Mouse (Mus musculus): ENCODE data around the gene Cuedc1. TPM values are rescaled to one million over a fixed set of nuclear protein-coding genes. Genes with fewer than 3 reads are reported as not detected.

Gene Cuedc1
- polyA plus RNA-seq, 1 experiment from 2014 or later = 18.2 TPM

- no peak for ATAC-seq (ENCODE audit: insufficient read depth, low FRiP score, low TSS enrichment)
- no peaks in the 10 kb centered on the region for H3K27me3 ChIP-seq (ENCODE audit: control insufficient read depth, insufficient read depth, low read length)
- no peaks in the 10 kb centered on the region for H3K36me3 ChIP-seq (ENCODE audit: control insufficient read depth, insufficient read depth, low read length)
- peak overlapping the region; percentile 4; the same call in 1 of the 2 replicates for H3K27ac ChIP-seq (ENCODE audit: low read depth, low read length)
- H3K4me3 ChIP-seq (ENCODE audit: low read depth, low read length) = no peak overlapping the region
- DNase-seq (ENCODE audit: low spot score) = no peak
- 91% methylated on average over 7 of the region's 7 CpGs for WGBS
- H3K4me2 ChIP-seq (ENCODE audit: low read depth) = no peak overlapping the region
- no peak overlapping the region for H3K9ac ChIP-seq (ENCODE audit: low read length)
- H3K9me3 ChIP-seq (ENCODE audit: control insufficient read depth, low read length) = no peaks in the 10 kb centered on the region
- peaks cover 43% of the 10 kb centered on the region for H3K4me1 ChIP-seq (ENCODE audit: control insufficient read depth, insufficient read depth, low read length)
Measured at GRCm38 (mm10) chr11:88164213-88164723, 66.4 kb downstream of the Cuedc1 start.

- WGBS = 57% methylated on average over 15 of the region's 15 CpGs
- DNase-seq (ENCODE audit: low spot score) (no peak), ATAC-seq (ENCODE audit: insufficient read depth, low FRiP score, low TSS enrichment) (no peak)
- Histone ChIP-seq H3K4me3 (ENCODE audit: low read depth, low read length) (no peak overlapping the region), H3K4me1 (ENCODE audit: control insufficient read depth, insufficient read depth, low read length) (peaks cover 44% of the 10 kb centered on the region), H3K36me3 (ENCODE audit: control insufficient read depth, insufficient read depth, low read length) (no peaks in the 10 kb centered on the region), H3K9me3 (ENCODE audit: control insufficient read depth, low read length) (no peaks in the 10 kb centered on the region), H3K9ac (ENCODE audit: low read length) (0 out of 2 replicates have a peak overlapping the region, but pooled peaks have one; percentile 3), H3K27ac (ENCODE audit: low read depth, low read length) (peak overlapping the region; percentile 4; the same call in 1 of the 2 replicates), H3K27me3 (ENCODE audit: control insufficient read depth, insufficient read depth, low read length) (peaks cover 2% of the 10 kb centered on the region; the same call in 1 of the 2 replicates), H3K4me2 (ENCODE audit: low read depth) (no peak overlapping the region)
Measured at GRCm38 (mm10) chr11:88164801-88165377, 67.0 kb downstream of the Cuedc1 start.

- H3K9ac ChIP-seq (ENCODE audit: low read length) = no peak overlapping the region
Measured at GRCm38 (mm10) chr11:88165683-88166364, 68.0 kb downstream of the Cuedc1 start.

GRCm38 (mm10) chr11:88166471-88166870 is 68.6 kb downstream of the Cuedc1 start:
- no peak for DNase-seq (ENCODE audit: low spot score)
- Histone ChIP-seq H3K4me2 (ENCODE audit: low read depth) (no peak overlapping the region), H3K4me3 (ENCODE audit: low read depth, low read length) (no peak overlapping the region), H3K27me3 (ENCODE audit: control insufficient read depth, insufficient read depth, low read length) (peaks cover 5% of the 10 kb centered on the region; the same call in 1 of the 2 replicates), H3K9ac (ENCODE audit: low read length) (no peak overlapping the region), H3K36me3 (ENCODE audit: control insufficient read depth, insufficient read depth, low read length) (no peaks in the 10 kb centered on the region), H3K4me1 (ENCODE audit: control insufficient read depth, insufficient read depth, low read length) (peaks cover 32% of the 10 kb centered on the region), H3K9me3 (ENCODE audit: control insufficient read depth, low read length) (no peaks in the 10 kb centered on the region), H3K27ac (ENCODE audit: low read depth, low read length) (no peak overlapping the region)
- 86% methylated on average over 7 of the region's 7 CpGs for WGBS
- no peak for ATAC-seq (ENCODE audit: insufficient read depth, low FRiP score, low TSS enrichment)

More at GRCm38 (mm10) chr11:88165683-88166364, 68.0 kb downstream of the Cuedc1 start:
- DNase-seq (ENCODE audit: low spot score) (no peak), ATAC-seq (ENCODE audit: insufficient read depth, low FRiP score, low TSS enrichment) (no peak)
- Histone ChIP-seq H3K9me3 (ENCODE audit: control insufficient read depth, low read length) (no peaks in the 10 kb centered on the region), H3K27ac (ENCODE audit: low read depth, low read length) (0 out of 2 replicates have a peak overlapping the region, but pooled peaks have one; percentile 20), H3K27me3 (ENCODE audit: control insufficient read depth, insufficient read depth, low read length) (peaks cover 5% of the 10 kb centered on the region; the same call in 1 of the 2 replicates), H3K4me3 (ENCODE audit: low read depth, low read length) (no peak overlapping the region), H3K4me2 (ENCODE audit: low read depth) (no peak overlapping the region), H3K4me1 (ENCODE audit: control insufficient read depth, insufficient read depth, low read length) (peaks cover 35% of the 10 kb centered on the region), H3K36me3 (ENCODE audit: control insufficient read depth, insufficient read depth, low read length) (no peaks in the 10 kb centered on the region)
- 74% methylated on average over 10 of the region's 10 CpGs for WGBS

GRCm38 (mm10) chr11:88168611-88169010 is 70.8 kb downstream of the Cuedc1 start:
- DNase-seq (ENCODE audit: low spot score) (peak; percentile 48), ATAC-seq (ENCODE audit: insufficient read depth, low FRiP score, low TSS enrichment) (no peak)
- no peak overlapping the region for H3K27ac ChIP-seq (ENCODE audit: low read depth, low read length)
- H3K36me3 ChIP-seq (ENCODE audit: control insufficient read depth, insufficient read depth, low read length) = no peaks in the 10 kb centered on the region
- H3K4me1 ChIP-seq (ENCODE audit: control insufficient read depth, insufficient read depth, low read length) = peaks cover 38% of the 10 kb centered on the region
- no peak overlapping the region for H3K4me2 ChIP-seq (ENCODE audit: low read depth)
- H3K9me3 ChIP-seq (ENCODE audit: control insufficient read depth, low read length) = no peaks in the 10 kb centered on the region
- 34% methylated on average over 3 of the region's 3 CpGs for WGBS
- H3K27me3 ChIP-seq (ENCODE audit: control insufficient read depth, insufficient read depth, low read length) = peaks cover 5% of the 10 kb centered on the region; the same call in 1 of the 2 replicates
- H3K9ac ChIP-seq (ENCODE audit: low read length) = no peak overlapping the region
- no peak overlapping the region for H3K4me3 ChIP-seq (ENCODE audit: low read depth, low read length)

GRCm38 (mm10) chr11:88169531-88170040 is 71.7 kb downstream of the Cuedc1 start:
- WGBS = 17% methylated on average over 32 of the region's 32 CpGs
- ATAC-seq (ENCODE audit: insufficient read depth, low FRiP score, low TSS enrichment) (no peak), DNase-seq (ENCODE audit: low spot score) (no peak)
- no peaks in the 10 kb centered on the region for H3K36me3 ChIP-seq (ENCODE audit: control insufficient read depth, insufficient read depth, low read length)
- H3K4me1 ChIP-seq (ENCODE audit: control insufficient read depth, insufficient read depth, low read length) = peaks cover 41% of the 10 kb centered on the region
- no peaks in the 10 kb centered on the region for H3K9me3 ChIP-seq (ENCODE audit: control insufficient read depth, low read length)
- H3K4me3 ChIP-seq (ENCODE audit: low read depth, low read length) = peak overlapping the region; percentile 2; the same call in 1 of the 2 replicates
- no peak overlapping the region for H3K27ac ChIP-seq (ENCODE audit: low read depth, low read length)
- no peak overlapping the region for H3K4me2 ChIP-seq (ENCODE audit: low read depth)
- H3K27me3 ChIP-seq (ENCODE audit: control insufficient read depth, insufficient read depth, low read length) = peaks cover 5% of the 10 kb centered on the region; the same call in 1 of the 2 replicates
- H3K9ac ChIP-seq (ENCODE audit: low read length) = no peak overlapping the region

- Histone ChIP-seq H3K4me3 (ENCODE audit: low read depth, low read length) (no peak overlapping the region), H3K27ac (ENCODE audit: low read depth, low read length) (no peak overlapping the region), H3K27me3 (ENCODE audit: control insufficient read depth, insufficient read depth, low read length) (peaks cover 5% of the 10 kb centered on the region; the same call in 1 of the 2 replicates), H3K9me3 (ENCODE audit: control insufficient read depth, low read length) (no peaks in the 10 kb centered on the region), H3K36me3 (ENCODE audit: control insufficient read depth, insufficient read depth, low read length) (no peaks in the 10 kb centered on the region), H3K9ac (ENCODE audit: low read length) (no peak overlapping the region), H3K4me2 (ENCODE audit: low read depth) (no peak overlapping the region), H3K4me1 (ENCODE audit: control insufficient read depth, insufficient read depth, low read length) (peaks cover 38% of the 10 kb centered on the region)
- ATAC-seq (ENCODE audit: insufficient read depth, low FRiP score, low TSS enrichment) = no peak
- WGBS = 51% methylated on average over 3 of the region's 3 CpGs
- no peak for DNase-seq (ENCODE audit: low spot score)
Measured at GRCm38 (mm10) chr11:88170606-88171005, 72.7 kb downstream of the Cuedc1 start.

GRCm38 (mm10) chr11:88171876-88172442 is 74.1 kb downstream of the Cuedc1 start:
- WGBS = 64% methylated on average over 15 of the region's 15 CpGs
- Histone ChIP-seq H3K27ac (ENCODE audit: low read depth, low read length) (peak overlapping the region; percentile 34; the same call in 1 of the 2 replicates), H3K9ac (ENCODE audit: low read length) (no peak overlapping the region), H3K4me3 (ENCODE audit: low read depth, low read length) (no peak overlapping the region), H3K27me3 (ENCODE audit: control insufficient read depth, insufficient read depth, low read length) (peaks cover 5% of the 10 kb centered on the region; the same call in 1 of the 2 replicates), H3K9me3 (ENCODE audit: control insufficient read depth, low read length) (no peaks in the 10 kb centered on the region), H3K36me3 (ENCODE audit: control insufficient read depth, insufficient read depth, low read length) (no peaks in the 10 kb centered on the region), H3K4me2 (ENCODE audit: low read depth) (no peak overlapping the region), H3K4me1 (ENCODE audit: control insufficient read depth, insufficient read depth, low read length) (peaks cover 31% of the 10 kb centered on the region)
- ATAC-seq (ENCODE audit: insufficient read depth, low FRiP score, low TSS enrichment) = no peak
- DNase-seq (ENCODE audit: low spot score) = no peak
